Mouse (Mus musculus): Measurements from ENCODE around the gene Skap1. TPM values are rescaled to one million over a fixed set of nuclear protein-coding genes. Genes with fewer than 3 reads are reported as not detected.

Skap1 gene
- polyA plus RNA-seq, 1 experiment, result not detected

DNA sequence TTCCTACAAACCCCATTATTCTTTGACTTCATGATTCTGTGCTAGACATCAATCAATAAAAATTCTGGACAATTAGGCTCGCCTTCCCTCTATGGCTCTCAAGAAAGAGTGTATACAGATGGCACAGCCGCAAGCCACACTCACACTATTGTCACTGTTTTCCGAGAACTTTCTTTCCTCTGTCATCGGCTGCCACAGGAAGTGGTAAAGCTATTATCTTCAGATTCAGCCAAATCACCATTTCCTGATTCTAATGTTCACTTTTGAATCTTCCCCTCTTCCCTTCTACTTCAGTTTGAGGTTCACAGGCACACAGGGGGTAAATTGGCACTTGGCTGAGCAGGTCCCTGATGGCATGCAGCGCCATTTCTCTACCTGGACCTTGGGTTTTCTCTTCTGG lies 9.3 kb upstream of the Skap1 start:
- no peaks in the 10 kb centered on the region for H3K4me1 ChIP-seq (ENCODE audit: control insufficient read depth, insufficient read depth, insufficient read length, low read length)

DNA sequence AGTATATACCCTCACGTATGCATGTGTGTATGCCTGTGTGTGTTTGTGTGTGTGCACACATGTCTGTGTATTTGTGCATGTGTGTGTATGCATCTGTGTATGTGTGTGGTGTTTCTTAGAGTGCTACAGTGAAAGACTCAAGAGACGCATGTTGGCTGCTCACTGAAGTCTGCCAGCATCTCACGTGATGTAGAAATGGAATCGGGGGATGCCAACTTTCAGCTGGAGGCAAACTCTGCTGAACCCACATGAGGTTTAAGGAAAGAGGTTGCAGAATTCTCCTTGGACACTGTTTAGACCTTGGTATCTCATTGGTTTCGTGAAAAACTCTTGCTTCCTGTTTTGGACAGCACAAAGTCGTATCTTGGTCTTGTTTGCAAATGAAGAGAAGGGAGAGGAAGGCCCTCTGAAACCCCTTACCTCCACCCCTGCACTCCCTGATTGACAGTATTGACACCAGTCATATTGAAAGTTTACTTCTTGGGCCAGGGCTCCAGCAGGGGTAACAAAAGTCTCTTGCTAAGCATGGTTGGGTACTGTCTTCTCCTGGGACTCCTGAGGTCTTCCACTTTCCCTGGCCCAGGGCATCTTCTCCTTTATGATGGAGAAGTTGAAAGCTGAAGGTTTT lies 8.6 kb upstream of the Skap1 start:
- Histone ChIP-seq H3K4me1 (ENCODE audit: control insufficient read depth, insufficient read depth, insufficient read length, low read length) (no peaks in the 10 kb centered on the region), H3K27ac (replicated peaks; ENCODE audit: low read depth, low read length) (no peak overlapping the region)

More for the DNA sequence above, 9.3 kb upstream of the Skap1 start:
- H3K27ac ChIP-seq (replicated peaks; ENCODE audit: low read depth, low read length), result no peak overlapping the region
- no peak overlapping the region for H3K4me3 ChIP-seq (ENCODE audit: insufficient read depth, low read depth, low read length)

DNA sequence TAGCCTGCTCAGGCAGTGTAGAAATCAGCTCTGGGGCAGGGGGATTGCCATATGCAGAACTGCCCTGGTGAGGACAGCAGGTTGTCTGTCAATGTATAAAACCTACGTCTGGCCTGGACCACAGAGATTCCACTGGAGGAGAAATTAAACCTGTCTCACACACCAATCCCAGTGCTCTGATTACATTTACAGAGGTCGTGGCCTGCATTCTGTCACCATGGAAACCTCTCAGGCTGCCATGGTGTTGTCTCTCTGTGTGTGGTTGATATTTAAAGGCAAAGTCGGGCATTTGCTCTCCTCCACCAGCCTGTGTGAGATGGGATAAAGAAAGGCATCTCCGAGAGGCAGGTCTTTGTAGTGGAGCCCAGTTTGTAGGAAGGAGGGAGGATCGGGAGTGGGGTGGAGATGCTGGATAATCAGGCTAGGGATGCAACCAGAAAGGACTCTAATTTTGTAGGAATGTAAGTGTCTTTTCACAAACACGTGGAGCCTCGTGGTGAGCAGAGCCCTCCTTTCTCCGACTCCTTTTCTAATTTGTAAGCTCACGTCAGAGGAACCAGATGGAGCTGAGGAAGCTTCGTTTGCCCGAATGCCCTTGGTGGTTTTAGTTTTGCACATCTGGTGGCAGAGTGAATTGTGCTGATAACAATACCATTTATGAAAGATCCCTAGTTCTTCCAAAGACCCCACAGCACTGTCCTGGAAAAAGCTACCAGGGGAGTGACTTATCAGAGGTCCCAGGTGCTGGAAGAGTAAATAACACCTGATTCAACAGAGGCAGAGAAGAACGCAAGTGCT lies 7.7 kb upstream of the Skap1 start:
- no peaks in the 10 kb centered on the region for H3K4me1 ChIP-seq (ENCODE audit: control insufficient read depth, insufficient read depth, insufficient read length, low read length)
- no peak overlapping the region for H3K4me3 ChIP-seq (ENCODE audit: insufficient read depth, low read depth, low read length)
- H3K27ac ChIP-seq (replicated peaks; ENCODE audit: low read depth, low read length), result no peak overlapping the region

More for the DNA sequence above, 8.6 kb upstream of the Skap1 start:
- no peak overlapping the region for H3K4me3 ChIP-seq (ENCODE audit: insufficient read depth, low read depth, low read length)

DNA sequence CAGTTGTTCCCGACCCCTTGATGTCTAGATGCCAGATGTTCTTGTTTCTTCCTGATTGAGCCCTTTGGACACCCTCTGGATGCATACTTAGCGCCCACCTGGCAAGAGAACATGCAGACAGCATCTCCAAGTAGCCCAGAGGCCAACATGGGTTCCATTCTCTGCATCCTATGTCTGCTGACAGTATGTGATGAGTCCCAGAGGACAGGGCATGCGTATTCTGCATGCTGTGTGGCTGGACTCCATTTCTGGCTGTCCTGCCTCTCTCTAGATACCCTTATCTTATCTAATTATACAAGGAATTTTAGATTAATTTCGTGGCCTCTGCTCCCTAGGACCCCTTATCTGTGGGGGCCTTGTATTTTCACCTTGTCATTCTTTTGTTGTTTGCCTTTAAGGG lies 2.6 kb upstream of the Skap1 start:
- no peaks in the 10 kb centered on the region for H3K4me1 ChIP-seq (ENCODE audit: control insufficient read depth, insufficient read depth, insufficient read length, low read length)
- H3K4me3 ChIP-seq (ENCODE audit: insufficient read depth, low read depth, low read length), result no peak overlapping the region
- H3K27ac ChIP-seq (replicated peaks; ENCODE audit: low read depth, low read length), result no peak overlapping the region

DNA sequence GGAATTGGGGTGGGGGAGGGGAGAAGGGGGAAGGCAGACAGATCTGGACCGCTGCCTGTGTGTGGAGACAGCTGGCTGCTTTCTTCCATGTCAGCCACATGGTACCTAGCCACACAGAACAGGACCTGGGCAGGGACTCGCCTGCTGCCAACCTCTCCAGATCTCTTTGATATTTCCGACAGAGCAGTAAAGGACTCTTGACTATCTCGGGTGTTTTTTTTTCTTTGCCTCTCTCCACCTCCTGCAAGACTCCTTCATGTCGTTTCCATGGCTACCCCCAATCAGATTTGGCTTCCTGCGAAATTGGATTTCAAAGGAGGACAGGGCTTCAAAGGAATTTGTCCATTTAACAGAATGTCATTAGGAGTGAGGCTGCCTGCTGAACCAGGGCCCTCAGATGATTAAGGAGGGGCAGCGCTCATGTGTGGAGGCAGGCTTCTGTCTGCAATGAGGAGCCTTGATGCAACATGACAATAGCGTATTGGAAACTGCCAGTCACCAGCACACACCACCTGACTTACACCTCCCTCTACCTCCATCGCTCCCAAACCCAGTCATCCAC lies 2.1 kb upstream of the Skap1 start:
- Histone ChIP-seq H3K4me1 (ENCODE audit: control insufficient read depth, insufficient read depth, insufficient read length, low read length) (no peaks in the 10 kb centered on the region), H3K27ac (replicated peaks; ENCODE audit: low read depth, low read length) (no peak overlapping the region), H3K4me3 (ENCODE audit: insufficient read depth, low read depth, low read length) (no peak overlapping the region)

DNA sequence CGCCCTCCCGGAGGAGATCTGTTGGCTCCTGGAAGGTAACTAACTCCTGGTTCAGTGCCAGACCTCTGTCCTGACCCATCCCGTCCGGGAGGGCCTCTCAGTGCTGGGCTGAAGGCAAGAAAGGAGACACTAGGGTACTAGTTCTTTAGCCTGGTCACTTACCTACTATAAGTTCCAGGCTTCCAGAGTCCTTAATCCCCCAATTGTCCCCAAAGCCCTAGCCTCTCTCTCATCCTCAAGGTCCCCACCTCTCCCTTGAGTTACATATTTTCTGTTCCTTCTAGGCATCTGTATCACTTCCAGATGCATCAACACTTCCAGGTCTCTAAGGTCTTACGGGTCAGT lies 295 bp downstream of the Skap1 start:
- H3K4me1 ChIP-seq (ENCODE audit: control insufficient read depth, insufficient read depth, insufficient read length, low read length), result no peaks in the 10 kb centered on the region
- no peak overlapping the region for H3K27ac ChIP-seq (replicated peaks; ENCODE audit: low read depth, low read length)
- no peak overlapping the region for H3K4me3 ChIP-seq (ENCODE audit: insufficient read depth, low read depth, low read length)

DNA sequence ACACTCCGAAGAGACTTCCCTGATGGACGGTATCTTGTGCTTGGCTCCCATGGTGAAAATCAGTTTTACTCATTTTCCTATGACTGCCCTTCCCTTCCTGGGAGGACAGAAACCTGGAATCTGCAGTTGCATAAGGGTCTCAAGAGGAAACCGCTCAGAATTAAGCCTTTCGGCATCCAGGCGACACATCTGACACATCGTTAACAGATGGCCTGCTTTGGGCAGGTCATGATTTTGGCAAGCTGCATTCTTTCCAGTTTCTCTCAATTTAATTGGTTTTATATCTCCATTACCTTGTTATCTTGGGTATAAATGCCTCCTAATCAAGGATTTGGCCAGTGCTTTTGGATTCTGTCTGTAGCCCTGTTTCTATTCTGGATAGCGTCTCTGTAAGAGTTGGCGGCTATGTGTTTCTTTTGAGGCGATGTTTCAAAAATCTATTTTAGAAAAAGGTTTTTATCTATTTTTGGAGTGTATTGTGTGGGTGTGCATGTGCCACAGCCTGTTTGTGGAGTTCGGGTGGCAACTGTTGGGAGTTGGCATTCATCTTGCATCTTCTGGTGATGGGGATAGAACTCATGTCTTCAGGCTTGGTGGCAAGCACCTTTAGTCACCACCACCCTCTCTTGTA lies 1.1 kb downstream of the Skap1 start:
- no peak overlapping the region for H3K4me3 ChIP-seq (ENCODE audit: insufficient read depth, low read depth, low read length)
- H3K27ac ChIP-seq (replicated peaks; ENCODE audit: low read depth, low read length), result no peak overlapping the region
- no peaks in the 10 kb centered on the region for H3K4me1 ChIP-seq (ENCODE audit: control insufficient read depth, insufficient read depth, insufficient read length, low read length)

DNA sequence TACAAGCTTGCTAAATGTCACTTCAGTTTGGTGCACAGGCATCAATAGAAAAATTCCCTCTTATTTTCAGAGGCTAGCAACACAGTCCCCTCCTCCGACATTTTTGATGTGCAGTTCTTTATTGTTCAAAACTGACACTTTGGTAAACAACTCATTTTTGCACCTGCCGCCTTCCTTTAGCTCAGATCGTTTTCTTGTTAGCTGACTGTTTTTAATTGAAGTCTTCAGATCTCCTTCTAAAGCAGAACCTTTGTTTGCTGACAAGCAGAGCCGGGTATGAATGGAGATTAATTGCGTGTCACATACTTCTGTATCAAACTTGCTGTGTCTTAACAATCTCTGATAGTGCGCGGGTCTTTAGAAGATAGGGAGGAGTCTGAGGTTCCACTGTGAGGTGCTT lies 2.0 kb downstream of the Skap1 start:
- Histone ChIP-seq H3K27ac (replicated peaks; ENCODE audit: low read depth, low read length) (no peak overlapping the region), H3K4me1 (ENCODE audit: control insufficient read depth, insufficient read depth, insufficient read length, low read length) (no peaks in the 10 kb centered on the region), H3K4me3 (ENCODE audit: insufficient read depth, low read depth, low read length) (no peak overlapping the region)

DNA sequence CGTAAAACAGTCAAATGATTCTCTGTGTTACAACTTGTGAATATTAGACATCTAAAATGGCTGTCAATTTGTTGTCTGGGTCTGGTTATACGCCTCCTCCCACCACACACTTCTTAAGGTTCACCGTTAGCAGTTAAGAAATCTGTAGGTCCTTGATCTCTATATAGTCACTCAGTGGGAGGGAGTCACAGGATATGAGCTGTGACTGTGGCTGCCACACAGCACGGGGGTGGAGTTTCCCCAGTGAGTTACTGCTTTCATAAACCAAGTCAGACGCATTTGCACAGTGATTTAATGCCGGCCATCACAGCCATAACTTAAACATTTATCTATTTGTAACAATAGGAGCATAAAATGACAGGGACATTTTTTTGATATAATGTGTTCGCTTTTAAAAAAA lies 2.6 kb downstream of the Skap1 start:
- no peaks in the 10 kb centered on the region for H3K4me1 ChIP-seq (ENCODE audit: control insufficient read depth, insufficient read depth, insufficient read length, low read length)
- no peak overlapping the region for H3K4me3 ChIP-seq (ENCODE audit: insufficient read depth, low read depth, low read length)
- no peak overlapping the region for H3K27ac ChIP-seq (replicated peaks; ENCODE audit: low read depth, low read length)

DNA sequence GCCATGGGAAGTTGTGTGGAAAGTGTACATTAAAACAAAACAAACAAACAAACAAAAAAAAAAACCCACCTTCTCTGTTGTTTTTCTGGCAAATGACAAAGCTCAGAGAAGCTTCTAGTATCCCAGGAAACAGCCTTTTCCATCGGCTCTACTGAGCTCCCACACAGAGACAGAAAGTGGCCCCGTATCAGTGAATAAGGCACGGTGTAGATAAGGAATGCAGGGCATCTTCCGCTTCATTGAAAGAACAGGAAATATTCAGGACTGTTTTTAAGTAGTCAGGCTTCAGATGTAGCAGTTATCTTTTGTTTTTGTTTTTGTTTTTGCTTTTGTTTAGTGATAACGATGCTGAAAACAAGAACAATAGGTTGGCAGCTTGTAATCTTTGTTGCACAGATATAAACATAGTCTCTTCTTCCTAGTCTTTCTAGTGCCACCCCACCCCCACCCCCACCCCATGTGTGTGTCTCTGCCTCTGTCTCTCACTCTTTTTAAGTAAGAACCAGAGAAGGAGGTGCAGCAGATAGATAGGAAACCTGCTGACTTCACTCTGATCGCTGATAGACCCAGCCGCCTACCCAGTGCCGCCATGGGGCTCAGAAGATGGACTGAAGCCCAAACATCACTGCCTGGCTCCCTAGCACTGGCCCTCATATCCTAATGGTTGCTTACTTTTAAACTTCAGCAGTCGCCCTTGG lies 3.8 kb downstream of the Skap1 start:
- H3K27ac ChIP-seq (replicated peaks; ENCODE audit: low read depth, low read length), result no peak overlapping the region
- no peak overlapping the region for H3K4me3 ChIP-seq (ENCODE audit: insufficient read depth, low read depth, low read length)
- no peaks in the 10 kb centered on the region for H3K4me1 ChIP-seq (ENCODE audit: control insufficient read depth, insufficient read depth, insufficient read length, low read length)

DNA sequence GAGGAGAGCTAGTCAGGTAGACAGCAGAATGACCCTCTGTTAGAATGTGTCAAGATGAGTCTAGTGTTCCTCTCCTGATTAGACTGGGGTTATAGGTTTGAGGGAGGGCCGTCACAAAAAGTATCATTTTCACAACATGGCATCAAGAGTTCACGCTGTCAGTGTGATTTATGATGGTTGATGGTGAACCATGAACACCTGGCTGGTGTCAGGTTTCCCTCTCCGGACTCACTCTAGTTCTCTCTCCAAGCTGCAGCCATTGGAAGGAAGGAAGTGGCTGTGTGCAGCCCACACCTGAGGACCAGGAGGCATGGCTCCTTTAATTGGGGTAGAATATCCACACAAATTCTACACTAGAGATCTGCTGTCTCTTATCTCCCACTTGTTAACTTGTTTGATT lies 18.3 kb downstream of the Skap1 start:
- H3K4me1 ChIP-seq (ENCODE audit: control insufficient read depth, insufficient read depth, insufficient read length, low read length), result no peaks in the 10 kb centered on the region
- no peak overlapping the region for H3K4me3 ChIP-seq (ENCODE audit: insufficient read depth, low read depth, low read length)
- H3K27ac ChIP-seq (replicated peaks; ENCODE audit: low read depth, low read length), result no peak overlapping the region

DNA sequence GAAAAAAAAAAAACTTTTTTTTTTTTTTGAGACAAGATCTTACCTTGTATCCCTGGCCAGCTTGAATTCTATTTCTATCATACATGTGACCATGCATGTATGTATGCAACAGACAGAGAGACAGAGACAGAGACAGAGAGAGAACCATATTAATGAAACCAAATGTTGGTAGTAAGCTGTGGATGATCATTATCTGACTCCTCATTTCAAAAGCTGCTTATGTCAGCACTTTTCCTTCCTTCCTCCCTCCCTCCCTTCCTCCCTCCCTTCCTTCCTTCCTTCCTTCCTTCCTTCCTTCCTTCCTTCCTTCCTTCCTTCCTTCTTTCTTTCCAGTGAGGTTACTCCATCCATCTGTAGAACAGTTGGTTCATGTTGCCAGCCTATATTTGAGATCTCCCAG lies 18.8 kb downstream of the Skap1 start:
- Histone ChIP-seq H3K4me1 (ENCODE audit: control insufficient read depth, insufficient read depth, insufficient read length, low read length) (no peaks in the 10 kb centered on the region), H3K27ac (replicated peaks; ENCODE audit: low read depth, low read length) (no peak overlapping the region)

DNA sequence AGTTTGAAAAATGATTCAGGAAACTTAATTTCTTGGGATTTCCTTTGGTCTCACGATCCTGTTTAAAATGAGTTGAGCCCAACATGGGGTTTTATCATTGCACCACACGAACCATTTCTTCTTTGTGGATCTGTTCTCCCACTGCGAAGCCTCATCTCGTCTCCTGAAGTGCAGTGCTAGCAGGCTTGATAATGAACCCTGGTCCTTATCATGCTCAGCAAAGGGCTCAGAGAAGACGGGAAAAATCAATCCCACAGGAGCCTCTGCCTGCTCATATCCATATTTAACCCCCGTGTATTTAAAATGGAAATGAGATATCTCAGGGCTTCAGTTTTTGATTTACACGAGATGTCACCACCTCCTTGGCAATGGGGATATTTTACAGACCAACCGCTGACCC lies 34.1 kb downstream of the Skap1 start:
- H3K27ac ChIP-seq (replicated peaks; ENCODE audit: low read depth, low read length), result no peak overlapping the region
- H3K4me1 ChIP-seq (ENCODE audit: control insufficient read depth, insufficient read depth, insufficient read length, low read length), result no peaks in the 10 kb centered on the region
- no peak overlapping the region for H3K4me3 ChIP-seq (ENCODE audit: insufficient read depth, low read depth, low read length)

More for the DNA sequence above, 18.8 kb downstream of the Skap1 start:
- H3K4me3 ChIP-seq (ENCODE audit: insufficient read depth, low read depth, low read length), result no peak overlapping the region

DNA sequence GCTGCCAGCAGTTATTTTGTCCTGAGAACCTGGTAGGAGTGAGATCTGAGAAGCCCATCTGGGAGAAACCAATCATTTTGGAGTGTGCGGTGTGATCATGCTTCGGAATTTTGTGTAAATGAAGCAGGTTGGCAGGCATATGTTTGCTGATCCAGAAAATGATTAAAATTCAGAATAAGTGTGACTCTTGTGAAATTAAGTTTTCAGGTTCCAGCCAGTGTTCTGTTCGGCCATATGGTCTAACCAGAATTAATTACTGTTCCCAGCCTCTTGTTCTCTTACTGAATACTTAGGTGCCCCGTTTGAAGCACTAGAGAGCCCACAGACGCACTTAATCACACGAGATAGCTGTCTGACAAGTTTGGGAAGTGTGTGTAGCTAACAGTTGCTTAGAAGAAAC lies 36.6 kb downstream of the Skap1 start:
- Histone ChIP-seq H3K4me3 (ENCODE audit: insufficient read depth, low read depth, low read length) (no peak overlapping the region), H3K27ac (replicated peaks; ENCODE audit: low read depth, low read length) (no peak overlapping the region), H3K4me1 (ENCODE audit: control insufficient read depth, insufficient read depth, insufficient read length, low read length) (no peaks in the 10 kb centered on the region)

DNA sequence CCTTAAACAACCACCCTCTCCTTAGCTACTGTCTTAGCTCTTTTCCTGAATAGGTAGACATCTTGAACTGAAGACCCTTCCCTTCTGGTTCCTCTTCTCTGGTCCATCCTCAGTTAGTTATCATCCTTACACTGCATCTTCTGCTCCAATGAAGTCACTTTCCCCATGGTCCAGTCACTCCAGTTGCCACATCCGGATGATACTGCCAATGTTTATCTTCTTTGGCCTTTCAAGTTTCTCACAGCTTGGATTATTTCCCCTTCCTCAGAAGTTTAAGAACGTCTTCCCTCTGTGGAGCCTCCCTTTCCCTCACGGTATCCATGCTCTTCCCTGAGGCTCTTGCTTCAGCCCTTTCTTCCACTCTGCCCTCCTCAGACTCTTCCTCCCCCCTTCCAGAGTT lies 38.6 kb downstream of the Skap1 start:
- no peak overlapping the region for H3K27ac ChIP-seq (replicated peaks; ENCODE audit: low read depth, low read length)
- no peaks in the 10 kb centered on the region for H3K4me1 ChIP-seq (ENCODE audit: control insufficient read depth, insufficient read depth, insufficient read length, low read length)
- H3K4me3 ChIP-seq (ENCODE audit: insufficient read depth, low read depth, low read length), result no peak overlapping the region
